Mouse (Mus musculus): ENCODE data around the gene B3glct. TPM values are rescaled to one million over a fixed set of nuclear protein-coding genes. Genes with fewer than 3 reads are reported as not detected.
A peak's percentile ranks its signal among the peaks of the same experiment; 100 is the strongest.

Gene B3glct
- polyA plus RNA-seq, 1 experiment from 2014 or later = 19.2 TPM

DNA sequence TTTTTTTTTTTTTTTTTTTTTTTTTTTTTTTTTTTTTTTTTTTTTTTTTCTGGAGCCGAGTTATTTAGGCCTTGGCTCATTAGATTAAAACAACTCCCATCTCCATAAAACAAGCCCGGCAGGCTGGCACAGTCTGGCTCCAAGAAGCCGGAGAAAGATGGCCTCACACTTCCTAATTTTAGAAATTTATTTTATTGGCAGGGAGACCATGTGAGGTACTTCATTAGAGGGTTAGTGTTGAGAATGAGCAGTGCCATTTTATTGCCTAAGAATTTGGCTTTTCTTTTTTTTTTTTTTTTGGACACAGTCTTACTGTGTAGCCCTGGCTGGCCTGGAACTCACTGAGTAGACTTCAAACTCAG, 38.3 kb downstream of the B3glct start:
- H3K4me3 ChIP-seq (ENCODE audit: low read depth, low read length) = no peak overlapping the region
- ATAC-seq (ENCODE audit: insufficient read depth) (no peak), DNase-seq (no peak)
- no peak overlapping the region for H3K4me2 ChIP-seq
- H3K36me3 ChIP-seq (ENCODE audit: insufficient read depth) = no peaks in the 10 kb centered on the region
- no peak overlapping the region for H3K9ac ChIP-seq
- H3K9me3 ChIP-seq (ENCODE audit: low read depth, low read length) = no peaks in the 10 kb centered on the region
- TF ChIP-seq CTCF (IDR thresholded peaks at IDR 0.05; ENCODE audit: low read depth) = no peak
- H3K27ac ChIP-seq (ENCODE audit: low read depth) = no peak overlapping the region
- 62% methylated on average over 3 of the region's 3 CpGs for WGBS
- H3K27me3 ChIP-seq (ENCODE audit: insufficient read depth, low read length) = no peaks in the 10 kb centered on the region
- H3K4me1 ChIP-seq (ENCODE audit: insufficient read depth) = no peaks in the 10 kb centered on the region

GRCm38 (mm10) chr5:149731776-149732175, 53.7 kb downstream of the B3glct start:
- Histone ChIP-seq H3K4me2 (no peak overlapping the region), H3K9me3 (ENCODE audit: low read depth, low read length) (no peaks in the 10 kb centered on the region), H3K4me1 (ENCODE audit: insufficient read depth) (no peaks in the 10 kb centered on the region), H3K36me3 (ENCODE audit: insufficient read depth) (peaks cover 3% of the 10 kb centered on the region; the same call in 1 of the 2 replicates), H3K27me3 (ENCODE audit: insufficient read depth, low read length) (no peaks in the 10 kb centered on the region), H3K9ac (no peak overlapping the region), H3K27ac (ENCODE audit: low read depth) (no peak overlapping the region), H3K4me3 (ENCODE audit: low read depth, low read length) (no peak overlapping the region)
- WGBS = 86% methylated on average over 8 of the region's 8 CpGs
- DNase-seq = peak; percentile 16
- ATAC-seq (ENCODE audit: insufficient read depth) = no peak
- peak; percentile 35; the same call in 1 of the 2 replicates for TF ChIP-seq CTCF (IDR thresholded peaks at IDR 0.05; ENCODE audit: low read depth)

- H3K4me2 ChIP-seq = no peak overlapping the region
- TF ChIP-seq CTCF (IDR thresholded peaks at IDR 0.05; ENCODE audit: low read depth) = no peak
- ATAC-seq (ENCODE audit: insufficient read depth) (no peak), DNase-seq (no peak)
- H3K27ac ChIP-seq (ENCODE audit: low read depth) = no peak overlapping the region
- no peaks in the 10 kb centered on the region for H3K4me1 ChIP-seq (ENCODE audit: insufficient read depth)
- H3K9ac ChIP-seq = no peak overlapping the region
- H3K36me3 ChIP-seq (ENCODE audit: insufficient read depth) = peaks cover 3% of the 10 kb centered on the region; the same call in 1 of the 2 replicates
- WGBS = 94% methylated on average over 1 of the region's 1 CpGs
- no peaks in the 10 kb centered on the region for H3K9me3 ChIP-seq (ENCODE audit: low read depth, low read length)
- H3K4me3 ChIP-seq (ENCODE audit: low read depth, low read length) = no peak overlapping the region
- H3K27me3 ChIP-seq (ENCODE audit: insufficient read depth, low read length) = no peaks in the 10 kb centered on the region
Measured at GRCm38 (mm10) chr5:149737210-149737609, 59.2 kb downstream of the B3glct start.

GRCm38 (mm10) chr5:149740145-149740544, 62.1 kb downstream of the B3glct start:
- Histone ChIP-seq H3K9me3 (ENCODE audit: low read depth, low read length) (peaks cover 2% of the 10 kb centered on the region; the same call in 1 of the 2 replicates), H3K27me3 (ENCODE audit: insufficient read depth, low read length) (no peaks in the 10 kb centered on the region), H3K4me2 (no peak overlapping the region), H3K36me3 (ENCODE audit: insufficient read depth) (peaks cover 3% of the 10 kb centered on the region; the same call in 1 of the 2 replicates), H3K27ac (ENCODE audit: low read depth) (no peak overlapping the region), H3K4me1 (ENCODE audit: insufficient read depth) (no peaks in the 10 kb centered on the region), H3K4me3 (ENCODE audit: low read depth, low read length) (no peak overlapping the region), H3K9ac (no peak overlapping the region)
- ATAC-seq (ENCODE audit: insufficient read depth) (no peak), DNase-seq (no peak)
- 90% methylated on average over 7 of the region's 7 CpGs for WGBS
- TF ChIP-seq CTCF (IDR thresholded peaks at IDR 0.05; ENCODE audit: low read depth) = no peak

- peaks cover 3% of the 10 kb centered on the region; the same call in 1 of the 2 replicates for H3K9me3 ChIP-seq (ENCODE audit: low read depth, low read length)
- no peak overlapping the region for H3K4me3 ChIP-seq (ENCODE audit: low read depth, low read length)
- 82% methylated on average over 3 of the region's 3 CpGs for WGBS
- H3K4me1 ChIP-seq (ENCODE audit: insufficient read depth) = no peaks in the 10 kb centered on the region
- H3K9ac ChIP-seq = no peak overlapping the region
- ATAC-seq (ENCODE audit: insufficient read depth) = no peak
- no peaks in the 10 kb centered on the region; the same call in 1 of the 2 replicates for H3K36me3 ChIP-seq (ENCODE audit: insufficient read depth)
- no peaks in the 10 kb centered on the region for H3K27me3 ChIP-seq (ENCODE audit: insufficient read depth, low read length)
- peak; percentile 35 for TF ChIP-seq CTCF (IDR thresholded peaks at IDR 0.05; ENCODE audit: low read depth)
- no peak for DNase-seq
- no peak overlapping the region for H3K4me2 ChIP-seq
- no peak overlapping the region for H3K27ac ChIP-seq (ENCODE audit: low read depth)
Measured at GRCm38 (mm10) chr5:149740703-149741102, 62.7 kb downstream of the B3glct start.

DNA sequence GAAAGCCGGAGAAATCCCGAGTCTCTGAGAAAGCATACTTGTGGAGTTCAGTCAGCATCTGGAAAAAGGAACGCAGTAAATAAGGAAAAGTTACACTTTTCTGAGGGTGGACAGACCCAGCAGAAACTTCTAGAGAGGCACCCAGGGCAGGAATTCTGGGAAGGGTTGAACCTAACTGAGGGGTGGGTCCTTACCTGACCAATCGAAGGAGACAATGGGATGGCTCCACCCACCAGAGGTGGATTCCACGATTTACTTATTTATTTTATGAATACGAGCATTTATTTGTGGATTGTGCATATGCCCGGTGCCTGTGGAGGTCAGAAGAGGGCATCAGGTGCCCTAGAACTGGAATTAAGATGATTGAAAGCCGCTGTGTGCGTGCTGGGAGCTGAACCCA, 64.3 kb downstream of the B3glct start:
- TF ChIP-seq CTCF (IDR thresholded peaks at IDR 0.05; ENCODE audit: low read depth) = no peak

DNA sequence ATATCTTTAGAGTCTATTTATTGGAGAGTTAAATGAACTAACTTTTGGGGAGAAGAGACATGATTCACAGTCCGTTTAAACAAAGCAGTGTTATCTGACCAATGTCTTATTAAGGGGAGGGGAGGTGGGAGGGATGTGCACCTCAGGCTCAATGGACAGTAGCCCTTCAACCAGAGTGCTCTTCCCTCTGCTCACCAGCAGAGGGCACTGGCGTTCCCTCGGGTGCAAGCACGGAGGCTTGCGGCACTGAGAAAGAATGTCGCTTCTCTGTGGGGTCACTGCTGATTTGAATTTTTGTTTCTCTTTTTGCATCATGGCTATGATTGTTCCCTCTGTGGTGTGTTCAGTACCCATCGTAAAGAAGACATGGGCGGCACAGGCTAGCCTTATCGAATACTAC, 67.0 kb downstream of the B3glct start:
- H3K27ac ChIP-seq (ENCODE audit: low read depth) = no peak overlapping the region
- no peak overlapping the region for H3K9ac ChIP-seq
- 86% methylated on average over 9 of the region's 9 CpGs for WGBS
- no peak overlapping the region for H3K4me3 ChIP-seq (ENCODE audit: low read depth, low read length)
- TF ChIP-seq CTCF (IDR thresholded peaks at IDR 0.05; ENCODE audit: low read depth) = peak; percentile 54
- no peak for ATAC-seq (ENCODE audit: insufficient read depth)
- no peak for DNase-seq
- H3K36me3 ChIP-seq (ENCODE audit: insufficient read depth) = no peaks in the 10 kb centered on the region
- peaks cover 3% of the 10 kb centered on the region; the same call in 1 of the 2 replicates for H3K9me3 ChIP-seq (ENCODE audit: low read depth, low read length)
- H3K4me2 ChIP-seq = no peak overlapping the region
- no peaks in the 10 kb centered on the region for H3K4me1 ChIP-seq (ENCODE audit: insufficient read depth)
- H3K27me3 ChIP-seq (ENCODE audit: insufficient read depth, low read length) = no peaks in the 10 kb centered on the region

More for the DNA sequence above, 64.3 kb downstream of the B3glct start:
- Histone ChIP-seq H3K9me3 (ENCODE audit: low read depth, low read length) (peaks cover 3% of the 10 kb centered on the region; the same call in 1 of the 2 replicates), H3K4me3 (ENCODE audit: low read depth, low read length) (no peak overlapping the region), H3K4me2 (no peak overlapping the region), H3K4me1 (ENCODE audit: insufficient read depth) (no peaks in the 10 kb centered on the region), H3K36me3 (ENCODE audit: insufficient read depth) (no peaks in the 10 kb centered on the region; the same call in 1 of the 2 replicates), H3K27ac (ENCODE audit: low read depth) (no peak overlapping the region), H3K27me3 (ENCODE audit: insufficient read depth, low read length) (no peaks in the 10 kb centered on the region), H3K9ac (no peak overlapping the region)
- DNase-seq (no peak), ATAC-seq (ENCODE audit: insufficient read depth) (no peak)
- WGBS = 93% methylated on average over 9 of the region's 9 CpGs
